Mouse (Mus musculus): ENCODE data around the gene Tas2r104. TPM values are rescaled to one million over a fixed set of nuclear protein-coding genes. Genes with fewer than 3 reads are reported as not detected.

Gene Tas2r104
- total RNA-seq (2022), result not detected

DNA sequence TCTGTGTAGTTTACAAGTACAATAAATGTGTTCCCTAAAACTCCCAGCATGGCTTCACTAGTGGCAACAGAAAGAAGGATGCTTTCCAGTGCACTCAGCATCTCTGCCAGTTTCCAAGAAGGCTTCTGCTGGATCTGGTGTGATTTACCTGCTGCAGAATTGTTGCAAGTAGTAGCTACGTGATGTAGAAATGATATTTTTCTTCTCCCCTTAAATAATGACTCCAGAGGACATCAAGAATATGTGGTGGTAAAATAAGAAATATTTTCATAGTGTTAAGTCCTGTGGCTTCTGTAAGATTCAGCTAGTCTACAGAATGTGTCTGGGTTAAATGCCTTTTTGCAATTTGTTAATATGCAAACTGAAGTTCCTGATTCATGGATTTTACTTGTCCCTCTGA lies at the start of gene Tas2r104:
TSS of gene Tas2r104 (minus strand) at position 101 of the 400 bp plus-strand sequence.
- no peak for DNase-seq (ENCODE audit: low spot score in 2 of 2)

GRCm38 (mm10) chr6:131712803-131713202 lies 27.3 kb upstream of the Tas2r104 start:
- no peak for DNase-seq (ENCODE audit: low spot score in 2 of 2)

- no peak for DNase-seq (ENCODE audit: low spot score in 2 of 2)
Measured at GRCm38 (mm10) chr6:131689963-131690362, 4.4 kb upstream of the Tas2r104 start, which contains the start of gene Tas2r114. Gene Tas2r114 (minus strand): TSS chr6:131690063.

GRCm38 (mm10) chr6:131687395-131687794 lies 1.9 kb upstream of the Tas2r104 start, which contains the start of gene Tas2r105:
Gene Tas2r105 (minus strand): TSS chr6:131687495.
- DNase-seq (ENCODE audit: low spot score in 2 of 2), result no peak

DNA sequence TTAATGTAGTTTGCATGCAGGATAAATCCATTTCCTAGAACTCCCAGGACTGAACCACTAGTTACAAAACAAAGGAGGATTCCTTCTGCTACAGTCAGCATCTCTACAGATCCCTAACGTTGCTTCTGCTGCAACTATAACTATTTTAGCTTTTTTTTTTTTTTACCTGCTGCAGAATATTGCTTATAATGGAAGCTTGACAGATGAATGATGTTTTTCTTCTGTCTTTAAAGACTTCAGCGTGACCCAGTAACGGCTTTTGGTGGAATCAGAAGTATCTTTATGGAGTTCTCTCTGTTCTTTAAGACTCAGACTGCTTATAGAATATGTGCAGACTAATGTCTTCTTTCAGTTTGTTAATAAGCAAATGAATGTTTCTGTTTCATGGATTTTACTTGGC lies 6.8 kb downstream of the Tas2r104 start, which contains the start of gene Tas2r106:
TSS of gene Tas2r106 (minus strand) at position 101 of the 400 bp plus-strand sequence.
- DNase-seq (ENCODE audit: low spot score in 2 of 2), result no peak

DNA sequence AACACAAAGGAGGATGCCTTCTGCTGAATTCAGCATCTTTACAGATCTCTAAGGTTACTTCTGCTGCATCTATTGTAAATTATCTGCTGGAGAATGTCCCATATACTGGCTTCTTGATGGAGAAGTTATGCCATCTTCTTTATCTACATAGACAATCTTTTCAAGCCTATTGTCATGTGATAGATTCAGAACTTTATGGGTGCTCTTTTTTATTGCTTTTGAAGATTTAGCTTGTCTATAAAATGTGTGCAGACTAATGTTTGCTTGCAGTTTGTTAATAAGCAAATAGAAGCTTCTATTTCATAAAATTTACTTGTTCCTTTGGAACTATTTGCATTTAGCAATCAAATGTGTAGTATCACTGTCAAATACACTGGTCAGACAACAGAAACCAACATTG lies 25.5 kb downstream of the Tas2r104 start, which contains the start of gene Tas2r107:
TSS of gene Tas2r107 (minus strand) at position 101 of the 400 bp plus-strand sequence.
- no peak for DNase-seq (ENCODE audit: low spot score in 2 of 2)

Other genes starting within 250 kb of the Tas2r104 start
- gene 5430401F13Rik, start 199.3 kb downstream of the Tas2r104 start, total RNA-seq (2022), result not detected
- gene Gm6619, start 199.3 kb downstream of the Tas2r104 start, total RNA-seq (2022), result not detected
- not detected for gene Tas2r130, start 54.8 kb downstream of the Tas2r104 start, total RNA-seq (2022)
- not detected for gene Tas2r107, start 25.6 kb downstream of the Tas2r104 start, total RNA-seq (2022)
- gene Tas2r106, start 6.9 kb downstream of the Tas2r104 start, total RNA-seq (2022), result not detected
- gene Tas2r105, start 1.8 kb upstream of the Tas2r104 start, total RNA-seq (2022), result not detected
- not detected for gene Tas2r114, start 4.3 kb upstream of the Tas2r104 start, total RNA-seq (2022)

All from gastrocnemius, adult 8-10 months (tissue).